Mouse (Mus musculus) liver, adult 2 months (tissue): ENCODE results near the gene Taok2.
"Not testable (repeated sequence)": the region's sequence is repeated elsewhere in the genome, so short reads cannot be mapped to it uniquely, and the experiment has no call there.

Experiments used
- CTCF ChIP-seq: fragments of 200-500 bp; IDR thresholded peaks from 2 replicates; pipeline ENCODE4 v1.5.1; 2011; ENCODE audit warnings: low read depth, low read length, control low read depth
- POLR2A ChIP-seq: fragments of 200-500 bp; IDR thresholded peaks from 2 replicates; pipeline ENCODE4 v1.6.1; 2011; ENCODE audit warnings: low read length, control low read depth; ENCODE audit not compliant: insufficient read depth; ENCODE audit errors: extremely low read depth

DNA sequence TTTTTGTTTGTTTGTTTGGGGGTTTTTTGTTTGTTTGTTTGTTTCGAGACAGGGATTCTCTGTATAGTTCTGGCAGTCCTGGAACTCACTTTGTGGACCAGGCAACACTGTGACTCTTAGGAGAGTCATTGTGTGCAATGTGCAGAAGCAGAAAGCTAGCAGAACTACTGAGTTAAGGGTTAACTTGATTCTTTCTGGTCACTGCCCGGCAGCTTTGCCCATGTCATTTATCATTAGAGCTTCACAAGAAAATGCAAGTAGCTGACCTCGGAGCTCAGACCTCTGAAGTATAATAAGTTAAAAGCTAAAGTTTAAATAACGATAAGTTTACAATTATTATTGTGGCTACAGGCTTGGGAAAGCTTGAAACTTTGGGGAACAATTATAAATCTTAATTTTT lies 33.9 kb upstream of the Taok2 start:
- not testable (repeated sequence) for TF ChIP-seq CTCF, POLR2A
